Mouse (Mus musculus) frontal cortex, adult (tissue): ENCODE data around the gene Noa1.

Experiments used
- ATAC-seq: cut with Nextera tagmentation; 2 replicates; pipeline ENCODE4 v1.9.2; 2017; ENCODE audit warnings: mild to moderate bottlenecking, moderate library complexity, mixed read lengths; ENCODE audit not compliant: low TSS enrichment

Gene Noa1

DNA sequence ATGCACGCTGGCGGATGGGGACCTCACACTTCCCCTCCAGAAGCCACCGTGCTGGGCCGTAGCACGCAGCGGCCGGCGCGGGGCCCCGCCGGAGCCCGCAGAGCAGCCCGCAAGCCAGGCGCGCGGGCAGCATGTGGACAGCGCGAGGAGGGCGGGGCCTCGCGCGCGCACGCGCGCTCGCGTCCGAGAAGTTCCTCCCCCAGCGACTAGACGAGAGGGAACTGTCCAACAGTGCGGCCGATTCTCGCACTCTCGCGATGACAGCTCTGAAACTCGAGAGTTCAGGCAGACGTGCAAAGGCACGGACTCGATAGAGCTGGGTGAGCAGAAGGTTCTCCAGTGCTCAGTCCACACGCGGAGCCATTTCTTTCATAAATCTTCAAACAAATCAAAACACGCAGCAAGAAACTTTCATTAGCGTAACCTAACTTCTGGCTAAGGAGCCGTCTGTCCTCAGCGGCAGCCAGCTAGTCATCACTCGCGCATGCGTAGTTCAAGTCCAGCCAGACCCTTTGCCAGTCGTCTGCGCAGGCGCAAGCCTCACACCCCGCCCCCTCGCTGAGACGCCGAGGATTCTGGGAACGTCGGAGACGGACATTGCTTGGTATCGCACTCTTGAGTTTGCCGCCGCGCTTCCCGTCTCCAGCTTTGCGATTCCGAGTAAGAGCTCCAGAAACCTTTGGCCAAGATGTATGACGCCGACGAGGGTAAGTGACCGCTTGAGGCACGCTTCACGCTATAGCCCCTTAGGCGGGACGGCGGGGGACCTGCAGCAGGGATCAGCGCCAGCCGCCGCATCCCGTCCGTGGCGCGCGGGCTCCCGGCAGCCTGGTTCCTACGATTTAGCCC lies at the start of gene Noa1, which contains the start of gene Polr2b:
Gene Noa1 (minus strand): TSS at position 161 of the 849 bp plus-strand sequence.
Gene Polr2b (plus strand): TSS at position 224 of the 849 bp plus-strand sequence.
- peak; percentile 90 for ATAC-seq

DNA sequence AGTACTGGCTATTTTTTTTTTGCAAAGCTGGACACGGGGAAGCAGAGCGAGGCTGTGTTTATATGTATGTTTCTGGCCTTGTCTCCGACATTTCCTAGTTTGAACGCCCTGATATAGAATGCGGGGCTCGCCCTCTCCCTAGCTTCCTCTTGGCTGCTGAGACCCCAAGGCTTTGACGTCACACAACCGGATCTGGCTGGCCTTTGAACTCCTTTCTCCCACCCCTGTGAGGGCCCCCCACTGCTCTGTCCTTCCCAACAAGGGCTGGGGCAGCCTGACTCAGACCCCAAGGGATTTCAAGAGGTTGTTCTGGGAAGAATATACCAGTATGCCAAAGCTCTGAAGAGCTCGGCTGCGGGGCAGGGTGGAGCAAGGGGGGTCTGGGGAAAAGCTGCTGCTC lies 48.5 kb upstream of the Noa1 start:
- ATAC-seq = no peak

DNA sequence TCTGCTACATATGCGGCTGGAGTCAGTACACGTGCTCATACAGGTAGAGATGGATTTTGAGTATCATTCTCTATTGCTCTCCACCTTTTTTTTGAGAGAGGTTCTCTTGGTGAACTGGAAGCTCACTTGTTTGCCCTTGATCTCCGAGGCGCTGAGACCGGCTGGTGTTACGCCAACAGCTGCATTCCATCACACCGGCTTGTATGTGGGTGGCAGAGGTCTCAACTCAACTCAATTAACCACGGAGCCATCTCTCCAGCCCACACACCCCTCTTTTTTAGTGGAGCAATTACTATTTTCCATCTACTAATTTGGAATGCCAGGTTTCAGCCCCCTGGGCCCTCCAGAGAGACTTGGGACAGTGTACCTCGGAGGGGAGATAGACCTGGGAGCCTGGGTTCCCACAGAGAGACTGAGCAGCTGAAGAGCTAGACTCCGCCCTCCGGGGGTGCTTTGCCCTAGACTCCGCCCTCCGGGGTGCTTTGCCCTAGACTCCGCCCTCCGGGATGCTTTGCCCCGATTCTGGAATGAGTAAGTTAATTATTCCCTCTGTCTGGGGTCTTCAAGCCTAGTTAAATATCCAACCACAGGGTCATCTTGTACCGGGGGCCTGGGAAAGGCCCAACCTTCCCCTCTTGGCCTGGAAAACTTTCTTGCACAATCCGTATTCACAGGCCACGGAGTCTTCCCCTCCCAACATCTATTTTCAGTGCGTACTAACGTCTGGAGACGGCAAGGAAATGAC lies 47.7 kb upstream of the Noa1 start:
- no peak for ATAC-seq

DNA sequence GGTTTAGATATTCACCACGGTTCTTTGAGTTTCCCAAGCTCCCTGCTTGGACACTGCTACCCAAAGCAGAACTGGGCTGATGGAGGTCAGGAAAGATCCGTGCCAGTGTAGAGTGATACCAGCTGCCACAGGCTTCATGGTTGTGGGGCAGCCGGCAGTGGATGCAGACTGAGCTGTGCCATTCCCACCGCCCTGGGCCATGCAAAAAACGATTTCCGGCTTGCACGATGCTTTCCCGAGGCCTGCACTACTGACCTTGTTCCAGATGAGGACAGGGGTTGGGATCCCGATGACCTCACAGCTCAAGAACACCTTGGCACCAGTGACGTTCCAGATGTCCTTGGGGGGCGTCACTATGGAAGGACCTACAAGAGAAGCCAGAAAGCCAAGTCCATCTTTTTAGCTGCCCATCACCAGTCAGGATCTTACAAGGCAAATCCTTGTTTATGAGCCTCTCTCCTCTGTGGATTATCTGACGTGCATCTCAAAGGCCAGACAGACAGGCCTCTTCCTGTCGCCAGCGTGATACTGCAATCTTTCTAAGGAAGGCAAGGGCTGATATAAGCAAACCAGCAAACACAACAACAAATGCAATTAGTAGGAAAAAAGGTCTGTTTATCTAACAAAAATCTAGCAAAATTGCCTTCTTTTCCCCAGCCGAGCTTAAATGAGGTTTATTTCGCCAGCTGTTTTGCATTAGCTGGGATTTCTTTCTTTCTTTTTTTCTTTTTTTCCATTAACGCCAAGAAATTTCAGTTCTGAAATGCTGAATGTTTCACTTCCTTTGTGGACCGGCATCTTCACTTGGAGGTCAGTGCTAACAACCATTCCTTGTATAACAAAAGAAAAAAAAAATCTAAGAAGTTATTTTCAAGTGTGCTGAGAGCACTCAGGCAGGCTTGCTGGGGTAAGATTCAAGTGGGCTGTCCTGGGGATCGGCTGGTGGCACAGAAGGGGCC lies 45.7 kb upstream of the Noa1 start:
- ATAC-seq = no peak

DNA sequence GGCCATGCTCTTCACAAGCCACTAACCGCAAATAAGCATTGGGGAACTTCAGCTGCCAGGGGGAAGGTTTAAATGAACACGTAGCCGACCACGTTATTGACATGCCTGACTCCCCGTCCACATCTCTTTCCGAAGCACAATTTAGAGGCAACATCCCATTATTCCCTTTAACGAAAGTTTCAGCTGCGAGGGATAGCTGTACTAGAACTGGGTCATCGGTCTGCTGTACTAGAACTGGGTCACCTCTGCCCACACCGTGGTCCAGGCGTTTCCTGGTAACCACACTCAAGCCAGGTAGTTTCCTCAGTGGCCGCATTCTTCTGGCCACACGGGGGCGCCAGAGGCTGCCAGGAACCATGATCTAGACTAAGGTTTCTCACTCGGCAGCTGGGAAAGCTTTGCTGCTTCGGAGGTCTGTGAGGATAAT lies 44.5 kb upstream of the Noa1 start:
- ATAC-seq = peak; percentile 87

DNA sequence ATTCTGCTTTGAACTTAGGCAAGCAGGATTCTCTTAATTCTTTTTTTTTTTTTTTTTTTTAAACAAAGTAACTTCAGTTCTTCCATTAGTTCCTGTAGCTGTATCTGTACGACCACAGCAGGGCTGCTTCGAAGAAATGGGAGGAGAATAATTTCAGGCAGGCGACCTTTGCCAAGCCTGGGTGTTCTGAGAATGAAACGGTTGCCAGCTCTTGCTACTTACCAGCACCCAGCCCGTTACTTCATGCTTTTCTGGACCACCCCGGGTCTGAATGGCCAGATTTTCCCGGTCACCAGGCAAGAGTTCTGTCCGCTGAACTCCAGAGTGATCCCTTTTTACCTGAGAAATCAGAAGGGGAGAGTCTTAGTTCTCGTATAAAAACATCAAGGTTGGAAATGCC lies 41.8 kb upstream of the Noa1 start:
- ATAC-seq = no peak

- ATAC-seq = no peak
These were observed 40.2 kb upstream of the Noa1 start for GRCm38 (mm10) chr5:77349971-77350658.

GRCm38 (mm10) chr5:77348901-77349300 lies 39.0 kb upstream of the Noa1 start:
- ATAC-seq = no peak

- ATAC-seq = no peak
These were observed 30.1 kb upstream of the Noa1 start for GRCm38 (mm10) chr5:77340033-77340432.

DNA sequence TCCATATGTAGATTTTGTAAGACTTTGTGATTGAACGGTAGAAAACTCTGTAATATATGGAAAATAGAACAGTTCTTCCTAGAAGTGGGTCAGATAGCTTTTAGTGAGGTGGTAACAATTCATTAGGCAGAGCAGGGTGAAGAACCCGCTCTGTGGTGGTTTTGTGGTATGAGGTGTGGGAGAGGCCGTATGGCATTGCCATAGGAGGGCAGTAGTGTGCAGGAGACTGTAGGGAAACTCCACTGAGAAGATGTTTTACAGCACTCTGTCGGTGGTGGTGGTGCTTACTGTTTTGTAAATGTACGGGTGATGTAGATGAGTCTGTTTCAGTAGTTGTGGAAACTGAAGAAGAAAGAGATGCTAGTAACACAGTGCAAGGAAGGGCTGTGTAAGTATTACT lies 20.3 kb upstream of the Noa1 start:
- ATAC-seq = peak; percentile 59; the same call in 1 of the 2 replicates

GRCm38 (mm10) chr5:77324936-77325335 lies 15.1 kb upstream of the Noa1 start:
- ATAC-seq = no peak

- ATAC-seq = no peak
These were observed 5.1 kb upstream of the Noa1 start for GRCm38 (mm10) chr5:77314986-77315385.

DNA sequence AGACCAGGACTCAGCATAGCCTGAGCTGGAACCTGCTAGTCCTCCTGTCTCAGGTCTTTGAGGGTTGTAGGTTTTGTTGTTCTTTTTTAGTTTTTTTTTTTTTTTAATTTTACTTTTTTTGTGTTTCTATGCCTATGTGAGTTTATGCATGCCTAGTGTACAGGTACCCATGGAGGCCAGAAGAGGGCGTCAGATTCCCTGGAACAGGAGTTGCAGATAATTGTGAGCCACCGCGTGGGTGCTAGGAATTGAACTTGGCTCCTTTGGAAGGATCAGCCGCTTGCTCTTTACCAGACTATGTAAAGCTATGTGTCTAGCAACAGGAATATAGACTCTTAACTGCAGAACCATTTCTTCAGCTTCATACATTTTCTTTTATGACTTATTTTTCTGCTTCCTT lies 4.3 kb upstream of the Noa1 start:
- no peak for ATAC-seq

GRCm38 (mm10) chr5:77309051-77309906 lies 605 bp downstream of the Noa1 start:
- peak; percentile 45 for ATAC-seq

GRCm38 (mm10) chr5:77307821-77308553 lies 1.9 kb downstream of the Noa1 start:
- no peak for ATAC-seq

DNA sequence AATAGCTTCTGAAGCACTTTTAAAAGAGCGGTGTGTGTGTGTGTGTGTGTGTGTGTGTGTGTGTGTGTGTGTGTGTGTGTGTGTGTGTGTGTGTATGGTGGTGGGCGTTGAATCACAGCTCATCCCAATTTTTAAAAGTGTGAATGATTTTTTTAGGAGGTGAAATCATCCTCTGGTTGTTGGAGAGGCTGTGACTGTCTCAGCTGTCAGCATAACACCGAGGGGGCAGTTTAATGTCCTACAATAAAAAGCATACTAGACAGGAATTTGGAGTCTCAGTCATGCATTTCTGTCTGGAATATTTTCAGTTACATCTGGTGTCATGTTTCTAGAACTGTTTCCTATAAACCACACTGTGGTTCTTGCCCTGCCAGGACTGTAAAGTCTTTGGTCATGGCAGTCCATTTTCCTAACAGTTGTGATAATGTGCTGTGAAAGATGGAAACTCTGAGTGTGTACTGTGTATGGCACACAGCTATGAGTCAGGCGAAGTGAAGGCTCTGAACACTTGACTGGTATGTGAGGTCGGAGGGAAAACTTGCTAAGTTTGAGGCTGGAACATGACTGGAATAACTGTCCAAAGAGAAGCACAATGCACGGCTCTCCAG lies 8.5 kb downstream of the Noa1 start:
- peak; percentile 90 for ATAC-seq

GRCm38 (mm10) chr5:77299486-77299885 lies 10.4 kb downstream of the Noa1 start:
- no peak for ATAC-seq

- no peak for ATAC-seq
These were observed 16.9 kb downstream of the Noa1 start for GRCm38 (mm10) chr5:77292803-77293522.
